Mouse (Mus musculus) heart, embryonic 10.5 days (tissue): ENCODE data around the gene Hmmr. TPM values are rescaled to one million over a fixed set of nuclear protein-coding genes. Genes with fewer than 3 reads are reported as not detected.

ENCODE experiments used
- DNase-seq: peaks from one replicate; pipeline ENCODE4 v3.0.0-alpha.2; 2017; ENCODE audit warnings: low spot score
- H3K27ac ChIP-seq: fragments of 300-500 bp; sonication (generic); 2 replicates; pipeline ENCODE4 v1.5.1; 2016; ENCODE audit warnings: mild to moderate bottlenecking
- H3K27me3 ChIP-seq: fragments of 300-500 bp; sonication (generic); 2 replicates; pipeline ENCODE4 v1.6.1; 2016; ENCODE audit warnings: mild to moderate bottlenecking; ENCODE audit not compliant: poor library complexity, insufficient read depth, severe bottlenecking
- H3K36me3 ChIP-seq: fragments of 300-500 bp; sonication (generic); 2 replicates; pipeline ENCODE4 v1.6.1; 2016; ENCODE audit warnings: mild to moderate bottlenecking, moderate library complexity
- H3K4me1 ChIP-seq: fragments of 300-500 bp; sonication (generic); 2 replicates; pipeline ENCODE4 v1.6.1; 2016; ENCODE audit warnings: mild to moderate bottlenecking
- H3K4me3 ChIP-seq: fragments of 300-500 bp; sonication (generic); 2 replicates; pipeline ENCODE4 v1.5.1; 2016; ENCODE audit warnings: mild to moderate bottlenecking, moderate library complexity
- H3K9me3 ChIP-seq: fragments of 300-500 bp; sonication (generic); 2 replicates; pipeline ENCODE4 v1.6.1; 2016; ENCODE audit warnings: mild to moderate bottlenecking, moderate library complexity
- WGBS: fragments of 180-500 bp; shearing (Covaris S2); methylation state at CpG from one replicate; pipeline ENCODE4 v1.1.7; 2016; 5-methylcytosine and 5-hydroxymethylcytosine counted together
- polyA plus RNA-seq: library from polyadenylated mRNA; unstranded; fragments of >200 nt; fragmentation: Nextera tagmentation; extraction: Ambion mirVana; gene quantifications from 2 replicates; pipeline ENCODE4 v1.2.1, GENCODE M21; 2016

The Hmmr gene
- 57.1 and 63.0 TPM in 2 replicates for polyA plus RNA-seq

GRCm38 (mm10) chr11:40733339-40734174 lies at the start of gene Hmmr, which contains the start of gene Nudcd2:
Gene Hmmr (minus strand): TSS chr11:40733422.
Gene Nudcd2 (plus strand): TSS chr11:40733667.
- H3K36me3 ChIP-seq, result peaks cover 35% of the 10 kb centered on the region
- under 1% methylated on average over 52 of the region's 52 CpGs for WGBS
- peak within 1 kb of the TSS; percentile 94 for H3K27ac ChIP-seq
- peak; percentile 98 for DNase-seq
- H3K9me3 ChIP-seq, result no peaks in the 10 kb centered on the region
- peak within 1 kb of the TSS; percentile 77 for H3K4me3 ChIP-seq
- H3K4me1 ChIP-seq, result peaks cover 16% of the 10 kb centered on the region
- no peaks in the 10 kb centered on the region for H3K27me3 ChIP-seq

DNA sequence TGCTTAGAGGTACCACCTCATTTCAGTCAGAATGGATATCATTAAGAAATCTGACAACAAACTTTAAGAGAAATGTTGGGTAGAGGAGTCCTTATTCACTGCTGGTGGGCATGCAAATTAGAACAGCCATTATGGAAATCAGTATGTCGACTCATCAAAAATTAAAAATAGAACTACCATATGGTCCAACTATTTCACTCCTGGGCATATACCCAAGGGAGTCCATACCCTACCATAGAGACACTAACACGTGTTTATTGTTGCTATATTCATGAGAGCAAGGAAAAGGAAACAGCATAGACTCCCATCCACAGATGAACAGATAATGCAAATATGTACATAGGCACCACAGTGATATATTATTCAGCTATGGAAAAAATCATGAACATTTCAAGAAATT lies 48.6 kb upstream of the Hmmr start:
- WGBS, result 71% methylated on average over 2 of the region's 2 CpGs
- H3K36me3 ChIP-seq, result no peaks in the 10 kb centered on the region
- no peaks in the 10 kb centered on the region for H3K27me3 ChIP-seq
- DNase-seq, result no peak
- no peaks in the 10 kb centered on the region for H3K4me1 ChIP-seq
- no peaks in the 10 kb centered on the region for H3K9me3 ChIP-seq
- H3K4me3 ChIP-seq, result no peak overlapping the region
- no peak overlapping the region for H3K27ac ChIP-seq

DNA sequence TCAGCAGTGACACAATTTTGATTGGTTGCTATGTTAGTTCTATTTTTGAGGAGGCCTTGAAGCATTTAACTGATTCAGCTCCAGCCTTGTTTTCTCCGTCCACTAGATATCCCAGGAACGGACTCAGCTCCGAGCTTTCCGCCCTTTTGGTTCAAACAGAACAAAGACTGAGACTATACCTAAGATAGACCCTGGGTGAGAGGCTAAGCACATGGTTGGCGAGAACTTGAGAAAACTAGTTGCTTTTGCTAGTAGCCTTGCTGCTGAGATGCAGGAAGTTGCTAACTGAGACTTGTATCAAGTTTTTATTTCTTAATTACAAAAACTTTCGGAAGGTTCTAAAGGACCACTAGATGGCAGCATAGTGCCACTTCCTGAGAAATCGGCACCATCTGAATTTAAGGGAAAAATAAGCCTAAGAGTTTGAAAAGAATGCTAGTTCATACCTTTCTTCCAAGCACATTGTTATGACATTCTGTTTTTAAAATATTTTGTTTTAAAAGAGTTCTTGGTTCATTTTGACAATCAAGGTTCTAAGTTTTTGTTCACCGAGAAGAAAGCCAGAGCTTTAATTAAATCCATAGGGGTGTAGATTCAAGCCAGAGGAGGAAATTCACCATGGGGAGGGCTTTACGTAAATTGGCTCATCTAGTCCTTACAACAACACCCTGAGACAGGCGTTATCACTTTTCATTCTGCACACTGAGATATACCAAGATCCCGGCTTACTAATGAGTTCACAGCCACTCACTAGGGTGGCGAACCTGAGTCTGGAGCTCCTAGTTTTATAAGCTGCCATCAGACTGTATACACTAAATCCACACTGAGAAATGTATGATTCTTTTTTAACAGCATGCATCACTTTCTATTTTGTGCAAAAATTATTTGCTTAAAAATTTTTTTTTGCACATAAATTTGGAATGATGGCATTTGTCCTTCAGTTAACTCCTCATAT lies 42.4 kb upstream of the Hmmr start:
- Histone ChIP-seq H3K36me3 (no peaks in the 10 kb centered on the region), H3K4me3 (no peak overlapping the region), H3K27ac (no peak overlapping the region), H3K27me3 (no peaks in the 10 kb centered on the region), H3K4me1 (no peaks in the 10 kb centered on the region), H3K9me3 (no peaks in the 10 kb centered on the region)
- DNase-seq, result no peak
- WGBS, result 46% methylated on average over 12 of the region's 12 CpGs

GRCm38 (mm10) chr11:40764690-40765089 lies 31.5 kb upstream of the Hmmr start:
- no peaks in the 10 kb centered on the region for H3K9me3 ChIP-seq

GRCm38 (mm10) chr11:40763395-40763794 lies 30.2 kb upstream of the Hmmr start:
- WGBS, result 33% methylated on average over 2 of the region's 2 CpGs
- Histone ChIP-seq H3K9me3 (no peaks in the 10 kb centered on the region), H3K4me1 (no peaks in the 10 kb centered on the region), H3K36me3 (no peaks in the 10 kb centered on the region), H3K27ac (no peak overlapping the region), H3K4me3 (no peak overlapping the region), H3K27me3 (no peaks in the 10 kb centered on the region)
- no peak for DNase-seq

More at GRCm38 (mm10) chr11:40764690-40765089, 31.5 kb upstream of the Hmmr start:
- Histone ChIP-seq H3K27me3 (no peaks in the 10 kb centered on the region), H3K27ac (no peak overlapping the region), H3K4me1 (no peaks in the 10 kb centered on the region), H3K36me3 (no peaks in the 10 kb centered on the region), H3K4me3 (no peak overlapping the region)
- 77% methylated on average over 4 of the region's 4 CpGs for WGBS
- DNase-seq, result no peak

DNA sequence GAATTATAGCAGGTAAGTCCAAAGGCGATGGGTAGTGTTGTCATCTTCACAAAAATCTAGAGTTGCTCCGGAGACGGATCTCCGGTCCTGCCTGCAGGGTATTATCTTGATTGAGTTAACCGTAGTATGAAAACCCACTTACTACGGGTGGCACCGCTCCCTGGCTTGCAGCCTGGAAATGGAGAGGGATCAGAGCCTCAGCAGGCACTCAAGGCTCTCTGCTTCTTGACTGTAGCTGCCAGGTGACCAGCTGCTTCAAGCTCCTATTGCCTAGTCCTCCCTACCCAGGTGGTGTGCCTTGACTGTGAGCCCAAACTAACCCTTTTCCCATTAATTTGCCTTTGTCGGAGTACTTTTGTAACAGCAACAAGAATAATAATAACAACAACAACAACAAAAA lies 26.7 kb upstream of the Hmmr start:
- Histone ChIP-seq H3K36me3 (no peaks in the 10 kb centered on the region), H3K27ac (no peak overlapping the region), H3K9me3 (no peaks in the 10 kb centered on the region), H3K4me1 (no peaks in the 10 kb centered on the region), H3K4me3 (no peak overlapping the region), H3K27me3 (no peaks in the 10 kb centered on the region)
- no peak for DNase-seq
- WGBS, result 79% methylated on average over 8 of the region's 8 CpGs

GRCm38 (mm10) chr11:40755968-40756367 lies 22.7 kb upstream of the Hmmr start:
- WGBS, result 81% methylated on average over 8 of the region's 8 CpGs
- H3K4me3 ChIP-seq, result no peak overlapping the region
- peak overlapping the region; percentile 96; the same call in 1 of the 2 replicates for H3K27ac ChIP-seq
- no peaks in the 10 kb centered on the region for H3K9me3 ChIP-seq
- DNase-seq, result no peak
- H3K36me3 ChIP-seq, result peaks cover 10% of the 10 kb centered on the region; the same call in 1 of the 2 replicates
- peaks cover 10% of the 10 kb centered on the region; the same call in 1 of the 2 replicates for H3K4me1 ChIP-seq
- H3K27me3 ChIP-seq, result no peaks in the 10 kb centered on the region

DNA sequence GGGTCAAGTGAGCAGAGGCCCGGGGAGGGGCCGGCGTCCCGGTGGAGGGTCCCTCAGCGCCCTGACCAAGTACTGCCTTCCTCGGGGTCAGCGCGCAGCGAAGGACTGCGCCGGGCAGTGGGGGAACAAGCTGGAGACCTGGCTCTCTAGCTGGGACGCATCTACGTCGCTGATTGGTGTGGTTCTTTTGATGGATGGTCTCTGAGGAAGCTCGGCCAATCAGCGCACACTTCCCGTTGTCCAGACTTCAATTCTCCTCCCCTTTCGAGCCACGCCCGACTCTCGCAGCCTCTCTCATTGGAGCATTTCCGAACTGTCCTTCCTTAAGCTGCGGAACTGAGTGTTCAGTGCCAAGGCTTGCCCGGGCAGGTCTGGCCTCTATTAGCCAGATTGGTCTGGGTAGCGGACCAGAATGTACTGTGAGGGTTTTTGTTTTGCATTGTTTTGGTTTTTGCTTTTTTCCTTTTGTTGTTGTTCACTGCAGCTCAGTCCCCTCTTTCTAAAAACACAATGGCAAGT lies 21.9 kb upstream of the Hmmr start, which contains the start of gene Ccng1:
Gene Ccng1 (minus strand): TSS at position 203 of the 519 bp plus-strand sequence.
- 1% methylated on average over 25 of the region's 25 CpGs for WGBS

GRCm38 (mm10) chr11:40754664-40755107 lies 21.5 kb upstream of the Hmmr start:
- Histone ChIP-seq H3K9me3 (no peaks in the 10 kb centered on the region), H3K4me3 (peak overlapping the region; percentile 87), H3K36me3 (peaks cover 23% of the 10 kb centered on the region), H3K4me1 (peaks cover 10% of the 10 kb centered on the region; the same call in 1 of the 2 replicates), H3K27ac (peak overlapping the region; percentile 96), H3K27me3 (no peaks in the 10 kb centered on the region)
- DNase-seq, result no peak
- WGBS, result 3% methylated on average over 19 of the region's 19 CpGs

More for the DNA sequence above, 21.9 kb upstream of the Hmmr start, which contains the start of gene Ccng1:
- Histone ChIP-seq H3K27ac (peak within 1 kb of the TSS; percentile 96), H3K27me3 (no peaks in the 10 kb centered on the region), H3K36me3 (peaks cover 18% of the 10 kb centered on the region), H3K9me3 (no peaks in the 10 kb centered on the region), H3K4me3 (peak within 1 kb of the TSS; percentile 87), H3K4me1 (peaks cover 10% of the 10 kb centered on the region; the same call in 1 of the 2 replicates)
- peak; percentile 98 for DNase-seq

DNA sequence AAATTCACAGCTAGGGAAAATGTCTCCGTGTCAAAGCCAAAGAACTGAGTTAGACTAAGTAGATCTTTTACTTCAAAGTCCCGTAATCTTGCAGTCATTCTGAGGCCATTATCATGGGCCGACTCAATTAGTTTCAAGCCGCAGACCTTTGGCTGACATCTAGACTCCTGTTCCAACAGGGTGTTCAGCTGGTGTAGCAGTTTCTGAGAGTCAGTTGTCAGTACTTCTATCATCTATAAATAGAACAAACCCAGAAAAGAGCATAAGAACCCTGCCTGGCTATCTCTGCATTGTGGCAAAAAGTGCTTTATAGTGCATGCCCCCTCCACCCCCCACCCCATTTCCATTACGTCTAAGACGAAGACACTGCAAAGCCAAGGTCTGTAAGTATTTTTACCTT lies 20.6 kb upstream of the Hmmr start:
- Histone ChIP-seq H3K36me3 (peaks cover 26% of the 10 kb centered on the region), H3K4me3 (peak overlapping the region; percentile 87), H3K27ac (peak overlapping the region; percentile 96; the same call in 1 of the 2 replicates), H3K27me3 (no peaks in the 10 kb centered on the region), H3K4me1 (peaks cover 10% of the 10 kb centered on the region; the same call in 1 of the 2 replicates), H3K9me3 (no peaks in the 10 kb centered on the region)
- DNase-seq, result no peak
- WGBS, result 42% methylated on average over 6 of the region's 6 CpGs

DNA sequence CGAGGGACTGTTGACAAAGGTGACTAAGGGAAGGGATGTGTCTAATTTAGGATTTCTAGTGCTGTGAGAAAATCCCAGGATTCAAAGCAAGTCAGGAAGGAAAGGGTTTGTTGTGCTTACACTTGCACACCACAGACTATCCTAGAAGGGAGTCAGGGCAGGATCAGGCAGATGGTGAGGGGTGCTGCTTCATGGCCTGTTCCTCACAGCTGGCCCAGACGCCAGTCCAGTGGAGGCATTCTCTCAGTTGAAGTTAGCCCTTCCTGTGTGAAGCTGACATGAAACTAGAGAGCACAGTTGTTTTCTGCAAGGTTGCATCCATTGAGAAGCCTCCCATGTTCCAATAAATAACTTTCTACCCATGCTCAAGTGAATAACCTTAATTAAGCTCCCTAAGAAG lies 14.5 kb upstream of the Hmmr start:
- DNase-seq, result no peak
- 48% methylated on average over 2 of the region's 2 CpGs for WGBS
- no peak overlapping the region for H3K4me3 ChIP-seq
- H3K36me3 ChIP-seq, result peaks cover 26% of the 10 kb centered on the region
- no peaks in the 10 kb centered on the region for H3K9me3 ChIP-seq
- no peaks in the 10 kb centered on the region for H3K27me3 ChIP-seq
- no peak overlapping the region for H3K27ac ChIP-seq
- H3K4me1 ChIP-seq, result no peaks in the 10 kb centered on the region

GRCm38 (mm10) chr11:40746361-40746760 lies 13.1 kb upstream of the Hmmr start:
- WGBS, result 87% methylated on average over 12 of the region's 12 CpGs
- Histone ChIP-seq H3K27me3 (no peaks in the 10 kb centered on the region), H3K4me3 (no peak overlapping the region), H3K4me1 (no peaks in the 10 kb centered on the region), H3K36me3 (peaks cover 25% of the 10 kb centered on the region), H3K27ac (no peak overlapping the region), H3K9me3 (no peaks in the 10 kb centered on the region)
- no peak for DNase-seq
